Mouse (Mus musculus) G1E (cell line): Measurements from ENCODE around the gene Ric8b. TPM values are rescaled to one million over a fixed set of nuclear protein-coding genes. Genes with fewer than 3 reads are reported as not detected.

Experiments used
- ATAC-seq: 2 replicates; pipeline ENCODE4 v1.8.0; 2016; ENCODE audit warnings: mild to moderate bottlenecking; ENCODE audit not compliant: insufficient number of reproducible peaks, poor library complexity, low FRiP score, severe bottlenecking; ENCODE audit errors: extremely low read depth
- DNase-seq: peaks from one replicate; pipeline ENCODE4 v3.0.0; 2012; ENCODE audit warnings: low spot score
- H3K27me3 ChIP-seq: 2 replicates; pipeline ENCODE4 v1.6.1; 2012; ENCODE audit warnings: mild to moderate bottlenecking, low read length, inconsistent platforms; ENCODE audit not compliant: insufficient read depth
- H3K36me3 ChIP-seq: replicated peaks from 2 replicates; pipeline ENCODE3; 2012; ENCODE audit warnings: mild to moderate bottlenecking, inconsistent platforms
- H3K4me1 ChIP-seq: 2 replicates; pipeline ENCODE4 v1.6.1; 2012; ENCODE audit warnings: low read depth, low read length, inconsistent platforms, mixed read lengths; ENCODE audit not compliant: insufficient read depth
- H3K4me3 ChIP-seq: 2 replicates; pipeline ENCODE4 v1.5.1; 2012; ENCODE audit warnings: low read depth, mild to moderate bottlenecking, inconsistent platforms, low read length, moderate library complexity, mixed read lengths
- H3K9me3 ChIP-seq: replicated peaks from 2 replicates; pipeline ENCODE4 v1.6.1; 2012; ENCODE audit warnings: inconsistent platforms
- CTCF ChIP-seq: IDR thresholded peaks from 2 replicates; pipeline ENCODE4 v1.5.1; 2012; ENCODE audit warnings: low read depth, low read length, inconsistent platforms, mixed read lengths
- GATA1 ChIP-seq: IDR thresholded peaks from 2 replicates; pipeline ENCODE4 v1.6.1; 2012; ENCODE audit warnings: borderline replicate concordance, low read length, inconsistent platforms, mixed read lengths
- GATA2 ChIP-seq: IDR thresholded peaks from 2 replicates; pipeline ENCODE4 v1.6.1; 2012; ENCODE audit warnings: low read depth, low read length, inconsistent platforms, borderline replicate concordance
- POLR2AphosphoS5 ChIP-seq: IDR thresholded peaks from 2 replicates; pipeline ENCODE4 v1.6.1; 2012; ENCODE audit warnings: low read depth, low read length, inconsistent platforms; ENCODE audit not compliant: insufficient replicate concordance
- TAL1 ChIP-seq: conservative IDR thresholded peaks from 2 replicates; pipeline ENCODE4 v1.6.1; 2012; ENCODE audit warnings: low read depth, low read length, inconsistent platforms, mixed read lengths
- polyA plus RNA-seq: library from polyadenylated mRNA; stranded (reverse); fragments of >175 nt; gene quantifications from 2 replicates; pipeline ENCODE4 v1.2.3, GENCODE M21; 2012
- total RNA-seq, 2 experiments: library from RNA; stranded (forward) in 1 of 2; stranded (reverse) in 1 of 2; fragments of 200-1000 nt in 1 of 2; fragments of >200 nt in 1 of 2; fragmentation: Nextera tagmentation in 1 of 2; gene quantifications; 2 replicates each; pipeline ENCODE4 v1.2.3; 2014 to 2017

The Ric8b gene
- total and polyA plus RNA-seq, 3 experiments: 2.0 to 16.2 (median 15.2) TPM

DNA sequence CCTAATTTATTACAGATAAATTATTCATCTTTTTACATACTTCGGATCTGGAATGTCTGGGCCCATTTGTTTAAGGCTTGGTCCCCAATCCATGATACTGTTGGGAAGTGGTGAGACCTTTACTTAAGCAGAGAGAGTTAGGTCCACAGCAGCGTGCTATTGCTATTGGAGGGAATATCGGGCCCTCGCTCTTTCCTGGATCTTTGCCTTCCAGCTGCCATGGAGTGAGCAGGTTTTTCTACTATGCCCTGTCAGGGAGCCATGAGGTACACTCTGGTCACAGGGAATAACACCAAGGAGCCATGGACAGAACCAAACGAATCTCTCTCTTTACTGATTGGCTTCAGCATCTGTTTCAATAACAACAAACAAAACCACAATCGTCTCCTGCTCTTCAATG, 1.9 kb upstream of the Ric8b start:
- DNase-seq (no peak), ATAC-seq (no peak)
- peaks cover 18% of the 10 kb centered on the region for H3K4me1 ChIP-seq
- no peak overlapping the region for H3K4me3 ChIP-seq
- H3K9me3 ChIP-seq: no peaks in the 10 kb centered on the region
- peaks cover 8% of the 10 kb centered on the region for H3K36me3 ChIP-seq
- TF ChIP-seq POLR2AphosphoS5: no peak
- TF ChIP-seq GATA2: no peak
- no peak for TF ChIP-seq GATA1
- no peak for TF ChIP-seq TAL1
- TF ChIP-seq CTCF: no peak
- H3K27me3 ChIP-seq: peaks cover 10% of the 10 kb centered on the region; the same call in 1 of the 2 replicates

DNA sequence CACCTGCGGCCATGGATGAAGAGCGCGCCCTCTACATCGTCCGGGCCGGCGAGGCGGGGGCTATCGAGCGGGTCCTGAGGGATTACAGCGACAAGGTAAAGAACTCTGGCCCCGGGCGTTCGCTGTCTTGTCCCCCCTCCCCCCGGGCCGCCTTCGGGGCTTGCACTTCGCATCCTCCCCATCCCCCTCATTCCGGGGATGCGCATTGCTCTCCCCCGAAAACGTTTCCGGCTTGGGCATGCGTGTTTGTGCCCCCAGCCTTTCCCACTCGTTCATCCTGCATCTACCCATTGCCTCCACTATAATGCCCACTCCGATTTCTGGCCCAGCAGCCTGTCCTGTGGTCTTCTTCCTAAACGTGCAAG, 297 bp downstream of the Ric8b start:
- no peaks in the 10 kb centered on the region for H3K27me3 ChIP-seq
- DNase-seq (no peak), ATAC-seq (no peak)
- peak overlapping the region; percentile 89 for H3K4me3 ChIP-seq
- peaks cover 26% of the 10 kb centered on the region for H3K36me3 ChIP-seq
- no peaks in the 10 kb centered on the region for H3K9me3 ChIP-seq
- peaks cover 18% of the 10 kb centered on the region for H3K4me1 ChIP-seq
- TF ChIP-seq TAL1 (no peak), GATA2 (no peak), GATA1 (no peak), CTCF (no peak), POLR2AphosphoS5 (no peak)

DNA sequence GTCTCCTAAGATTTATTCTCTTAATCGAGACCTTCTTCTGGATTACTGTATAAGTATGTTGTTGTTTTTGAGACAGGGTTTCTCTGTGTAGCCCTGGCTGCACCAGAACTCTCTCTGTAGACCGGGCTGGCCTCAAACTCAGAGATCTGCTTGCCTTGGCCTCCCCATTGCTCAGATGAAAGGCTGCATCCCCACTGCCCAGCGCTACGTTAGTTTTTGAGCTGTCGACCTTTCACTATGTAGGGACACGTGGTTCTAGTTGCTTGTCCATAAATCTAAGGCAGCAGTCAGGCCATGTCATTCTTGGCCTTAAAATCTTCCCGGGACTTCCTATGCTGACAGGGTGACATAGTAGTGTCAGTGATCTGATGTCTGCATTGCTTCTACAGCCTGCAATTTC, 8.9 kb downstream of the Ric8b start:
- DNase-seq (no peak), ATAC-seq (no peak)
- no peaks in the 10 kb centered on the region for H3K9me3 ChIP-seq
- TF ChIP-seq GATA2 (no peak), POLR2AphosphoS5 (no peak), GATA1 (no peak), TAL1 (no peak), CTCF (no peak)
- H3K4me1 ChIP-seq: no peaks in the 10 kb centered on the region
- H3K4me3 ChIP-seq: no peak overlapping the region
- peaks cover 77% of the 10 kb centered on the region for H3K36me3 ChIP-seq
- H3K27me3 ChIP-seq: no peaks in the 10 kb centered on the region

DNA sequence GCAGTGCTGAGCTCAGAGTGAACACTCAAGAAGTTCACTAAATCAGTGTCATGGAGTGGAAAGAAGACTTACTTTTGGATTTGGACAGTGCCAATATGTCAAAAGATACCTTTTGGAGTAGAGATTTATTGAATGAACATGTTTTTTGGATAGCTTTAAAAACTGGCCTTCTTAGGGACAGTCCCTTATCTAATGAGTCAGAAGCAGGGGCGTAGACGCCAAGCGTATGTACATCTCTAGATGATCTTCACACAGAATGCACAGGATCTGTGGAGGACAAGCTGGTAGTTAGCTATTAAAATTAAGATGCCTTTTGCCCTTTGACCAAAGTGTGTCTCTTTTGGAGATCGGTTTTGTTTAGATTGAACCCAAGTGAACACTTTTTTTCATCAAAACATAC, 9.5 kb downstream of the Ric8b start:
- H3K4me1 ChIP-seq: no peaks in the 10 kb centered on the region
- H3K4me3 ChIP-seq: no peak overlapping the region
- TF ChIP-seq CTCF (no peak), POLR2AphosphoS5 (no peak)
- ATAC-seq: no peak
- H3K36me3 ChIP-seq: peaks cover 77% of the 10 kb centered on the region
- no peaks in the 10 kb centered on the region for H3K27me3 ChIP-seq
- no peak for DNase-seq
- H3K9me3 ChIP-seq: no peaks in the 10 kb centered on the region

DNA sequence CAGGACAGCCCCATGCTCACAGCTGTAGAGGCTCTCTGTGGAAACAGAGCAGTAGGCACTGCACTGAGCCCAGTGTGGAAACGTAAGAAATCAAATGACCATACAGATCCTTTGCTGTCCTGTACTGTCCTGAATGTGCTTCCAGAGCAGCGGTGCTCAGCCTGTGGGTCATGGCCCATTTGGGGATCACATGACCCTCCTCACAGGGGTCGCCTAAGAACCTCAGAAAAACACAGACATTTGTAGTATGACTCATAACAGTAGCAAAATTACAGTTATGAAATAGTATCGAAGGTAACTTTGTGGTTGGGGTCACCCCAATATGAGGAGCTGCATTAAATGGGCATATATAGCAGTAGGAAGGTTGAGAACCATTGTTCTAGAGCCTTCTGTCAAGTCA, 11.0 kb downstream of the Ric8b start:
- Histone ChIP-seq H3K4me3 (no peak overlapping the region), H3K9me3 (no peaks in the 10 kb centered on the region), H3K36me3 (peaks cover 72% of the 10 kb centered on the region), H3K4me1 (no peaks in the 10 kb centered on the region), H3K27me3 (no peaks in the 10 kb centered on the region)
- ATAC-seq (no peak), DNase-seq (no peak)
- TF ChIP-seq GATA1: no peak
- no peak for TF ChIP-seq POLR2AphosphoS5
- no peak for TF ChIP-seq TAL1
- TF ChIP-seq GATA2: no peak
- no peak for TF ChIP-seq CTCF

DNA sequence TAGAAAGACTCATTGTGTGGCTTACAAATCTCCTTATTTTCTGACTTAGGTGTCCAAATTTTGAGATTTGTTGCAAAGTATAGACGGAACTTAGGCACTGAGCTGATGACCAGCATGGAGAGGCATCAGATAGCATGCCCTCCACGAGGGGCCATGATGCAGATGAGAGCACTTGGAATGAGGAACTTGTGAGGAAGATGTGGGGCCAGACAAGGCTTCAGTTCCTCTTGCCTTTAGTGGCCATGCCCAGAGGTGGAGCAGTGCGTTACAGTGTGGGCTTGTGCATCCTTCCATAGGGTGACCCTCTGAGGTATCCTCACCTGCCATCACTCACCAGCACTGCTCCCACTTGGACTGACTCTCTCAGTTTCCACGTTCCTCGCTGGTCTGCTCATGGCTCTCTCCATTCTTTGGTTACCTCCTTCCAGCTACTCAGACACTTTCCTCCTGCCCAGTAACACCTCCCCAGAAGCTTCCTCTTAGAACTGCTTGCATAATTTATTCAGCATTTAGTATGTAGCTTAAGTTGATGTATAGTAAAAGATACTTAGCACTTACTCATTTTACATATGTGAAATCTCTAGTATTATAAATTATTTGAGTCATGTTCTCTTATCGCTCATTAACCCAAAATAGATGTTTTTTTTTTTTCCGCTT, 18.3 kb downstream of the Ric8b start:
- DNase-seq (no peak), ATAC-seq (peak; percentile 60)
- H3K4me1 ChIP-seq: peaks cover 7% of the 10 kb centered on the region

More for the DNA sequence above, 18.3 kb downstream of the Ric8b start:
- H3K36me3 ChIP-seq: peaks cover 52% of the 10 kb centered on the region
- no peaks in the 10 kb centered on the region for H3K9me3 ChIP-seq
- H3K4me3 ChIP-seq: no peak overlapping the region
- TF ChIP-seq GATA1 (no peak), GATA2 (no peak), TAL1 (no peak), POLR2AphosphoS5 (no peak), CTCF (no peak)
- H3K27me3 ChIP-seq: no peaks in the 10 kb centered on the region
